Mouse (Mus musculus) c-Kit-positive CD71-positive TER-119-positive erythroid progenitor cells, embryonic 14.5 days (primary cell): ENCODE data around the gene Ap1b1.

ENCODE experiments used
- DNase-seq: peaks from one replicate; pipeline ENCODE4 v3.0.0-alpha.2; 2013; ENCODE audit warnings: low spot score

Ap1b1 gene

DNA sequence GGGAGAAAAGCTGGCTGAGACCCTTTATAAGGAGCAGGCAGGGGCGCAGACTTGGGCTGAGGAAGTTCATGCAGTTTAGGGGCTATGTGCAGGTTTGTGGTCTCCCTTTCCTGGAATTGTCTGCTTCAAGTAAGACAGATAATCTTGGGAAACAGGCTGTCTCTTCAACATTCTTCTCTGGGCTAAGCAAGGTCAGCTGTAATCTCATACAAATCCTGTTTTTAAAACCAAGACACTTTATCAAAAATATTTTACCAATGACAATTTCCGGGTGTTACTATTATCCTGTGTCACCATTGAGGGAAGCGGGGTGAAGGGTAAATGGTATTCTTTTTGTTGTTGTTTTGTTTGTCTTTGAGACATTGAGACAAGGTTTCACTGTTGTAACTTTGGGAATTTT, 1.8 kb upstream of the Ap1b1 start:
- no peak for DNase-seq

DNA sequence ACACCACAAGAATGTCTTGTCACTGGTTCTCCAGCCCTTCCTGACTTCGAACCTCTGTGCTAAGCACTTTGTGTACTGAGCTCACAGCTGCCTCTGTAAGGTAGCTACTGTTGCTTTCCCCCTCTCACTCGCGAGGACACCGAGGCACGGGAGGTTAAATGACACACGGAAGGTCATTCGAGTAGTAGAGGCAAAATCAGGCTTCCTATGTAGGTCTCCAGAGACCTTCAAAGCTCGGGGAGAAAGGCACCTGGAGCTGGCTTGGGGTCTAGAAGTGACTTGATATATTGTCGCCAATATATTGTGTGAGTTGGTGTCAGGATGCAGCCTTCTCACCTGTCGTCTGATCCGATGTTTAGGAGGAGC, 846 bp downstream of the Ap1b1 start:
- DNase-seq: no peak

DNA sequence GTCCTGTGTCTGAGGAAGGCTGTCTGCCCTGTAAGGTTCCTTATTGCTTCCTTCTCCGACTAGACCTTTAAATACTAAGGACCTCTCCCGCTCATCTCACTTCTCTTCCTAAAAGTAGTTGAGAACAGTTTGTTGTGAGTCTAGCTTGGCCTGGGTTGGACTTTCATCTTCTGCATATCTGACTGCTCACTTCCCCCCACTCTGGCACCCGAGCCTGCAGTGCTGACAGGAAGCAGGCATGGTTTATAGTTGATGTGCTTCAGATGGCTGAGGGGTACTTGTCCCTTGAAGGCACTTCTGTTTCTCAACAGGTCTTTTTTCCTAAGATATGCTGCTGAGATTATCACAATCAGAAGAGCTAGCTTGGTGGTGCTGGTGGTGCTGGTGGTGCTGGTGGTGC, 2.6 kb downstream of the Ap1b1 start:
- no peak for DNase-seq

DNA sequence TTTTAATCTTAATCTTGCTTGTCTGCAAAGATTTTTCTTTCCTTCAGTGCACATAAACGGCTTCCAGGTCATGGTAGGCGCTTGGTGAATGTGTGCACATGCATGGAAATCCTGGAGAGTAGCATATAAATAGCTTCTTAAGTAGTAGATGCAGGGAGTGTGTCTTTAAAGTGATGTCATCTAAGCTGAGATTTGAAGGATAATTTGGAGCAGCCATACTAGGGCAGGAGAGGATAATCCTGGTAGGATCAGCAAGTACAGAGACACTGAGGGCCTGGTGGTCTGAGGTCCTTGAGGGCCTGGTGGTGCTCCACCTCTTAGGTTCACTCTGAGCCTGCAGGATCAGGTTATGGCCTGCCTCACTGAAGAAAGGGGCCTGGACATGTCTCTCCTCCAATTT, 5.8 kb downstream of the Ap1b1 start:
- DNase-seq: no peak

DNA sequence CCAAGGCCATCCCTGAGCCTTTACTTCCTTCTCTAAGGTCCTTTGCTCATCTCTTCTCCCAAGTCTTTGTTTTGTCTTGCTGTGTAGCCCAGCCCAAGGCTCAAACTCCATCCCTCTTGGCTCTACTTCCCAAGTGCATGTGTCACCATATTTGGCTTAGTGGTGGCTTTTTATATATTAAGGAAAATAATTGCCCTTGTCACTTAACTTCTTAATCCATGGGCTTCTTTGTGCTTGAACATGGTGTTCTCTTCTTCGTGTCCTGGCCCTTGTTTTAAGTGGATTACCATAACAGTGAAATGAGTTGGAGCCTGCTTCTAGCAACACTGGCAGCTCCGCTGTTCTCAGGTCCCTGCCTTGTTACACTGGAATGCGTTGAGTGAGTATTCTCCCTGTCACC, 9.1 kb downstream of the Ap1b1 start:
- no peak for DNase-seq

DNA sequence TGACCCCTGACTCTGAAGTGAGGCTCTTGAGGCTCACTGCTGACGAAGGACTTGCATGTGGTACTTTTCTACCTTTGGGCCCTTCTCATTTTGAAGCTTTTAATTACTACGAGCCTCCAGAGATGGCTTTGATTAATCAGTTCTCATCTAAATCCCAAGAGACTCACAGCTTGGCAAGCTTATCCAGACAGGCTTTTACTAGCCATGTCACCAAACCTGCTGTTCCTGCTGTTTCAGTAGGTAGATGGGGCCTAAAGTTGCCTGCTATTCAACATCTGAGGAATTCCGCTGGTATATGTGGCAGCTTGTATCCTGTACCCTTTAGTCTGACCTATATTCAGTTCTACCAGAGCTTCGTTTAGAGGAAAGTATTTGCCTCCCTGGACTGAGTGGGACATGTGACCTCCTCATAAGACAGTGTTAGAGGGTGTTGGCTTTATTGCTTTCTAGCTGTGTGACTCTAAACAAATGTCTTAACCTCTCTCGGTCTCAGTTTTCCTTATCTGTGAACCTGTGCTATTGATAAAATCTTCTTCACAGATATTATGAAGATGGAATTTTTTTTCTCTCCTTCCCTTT, 10.1 kb downstream of the Ap1b1 start:
- DNase-seq: no peak

DNA sequence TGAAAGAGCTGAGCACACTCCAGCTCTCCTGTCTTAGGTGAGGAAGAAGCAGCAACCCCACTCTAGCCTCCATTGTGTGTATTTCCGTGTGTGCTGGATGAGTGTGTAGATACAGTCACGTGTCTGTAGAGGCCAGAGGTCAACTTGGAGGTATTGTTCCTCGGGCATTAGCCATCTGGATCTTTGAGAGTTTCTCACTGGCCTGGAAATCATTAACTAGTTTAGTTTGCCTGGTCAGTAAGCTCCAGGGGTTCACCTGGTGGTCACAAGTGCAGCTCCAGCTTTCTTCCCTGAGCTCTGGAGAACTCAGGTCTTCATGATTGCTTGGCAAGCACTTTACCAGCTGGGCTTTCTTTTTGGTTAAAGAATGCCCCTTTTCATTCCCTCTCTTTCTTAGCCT, 11.7 kb downstream of the Ap1b1 start:
- no peak for DNase-seq

DNA sequence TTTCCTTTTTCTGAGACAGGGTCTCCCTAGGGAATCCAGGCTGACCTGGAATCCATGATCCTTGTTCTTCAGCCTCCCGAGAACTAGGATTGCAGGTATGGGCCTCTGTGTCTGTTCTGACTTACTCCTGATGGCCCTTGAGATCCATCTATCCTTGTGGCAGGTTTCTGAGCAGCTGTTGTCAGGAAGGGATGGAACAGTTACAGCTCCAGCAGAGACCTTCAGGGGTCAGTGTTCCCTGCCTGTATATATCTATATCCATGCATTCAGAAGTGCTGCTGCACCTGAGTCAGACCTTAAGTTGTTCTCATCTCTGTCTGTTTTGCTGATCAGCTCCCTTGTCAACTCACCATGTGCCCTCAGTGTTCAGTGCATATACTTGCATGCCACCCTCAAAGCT, 12.1 kb downstream of the Ap1b1 start:
- DNase-seq: no peak

DNA sequence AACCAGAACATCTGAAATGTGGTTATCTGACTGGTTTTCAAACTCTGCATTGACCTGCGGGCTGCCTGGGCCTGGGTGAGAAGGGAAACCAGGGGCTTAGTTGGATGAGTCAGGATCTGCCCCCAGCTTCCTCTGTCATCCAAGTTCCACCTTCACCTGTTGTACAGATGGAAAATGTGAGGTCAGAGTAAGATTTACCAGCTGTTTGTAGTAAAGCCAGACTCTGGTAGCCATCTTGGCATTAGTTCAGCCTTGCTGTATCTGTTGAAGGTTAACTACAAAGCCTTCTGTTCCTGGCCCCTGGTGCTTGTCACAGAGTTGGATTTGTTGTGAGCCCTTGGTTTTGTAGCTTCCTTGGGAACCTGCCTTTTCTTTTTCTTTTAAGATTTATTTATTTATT, 13.6 kb downstream of the Ap1b1 start:
- no peak for DNase-seq

DNA sequence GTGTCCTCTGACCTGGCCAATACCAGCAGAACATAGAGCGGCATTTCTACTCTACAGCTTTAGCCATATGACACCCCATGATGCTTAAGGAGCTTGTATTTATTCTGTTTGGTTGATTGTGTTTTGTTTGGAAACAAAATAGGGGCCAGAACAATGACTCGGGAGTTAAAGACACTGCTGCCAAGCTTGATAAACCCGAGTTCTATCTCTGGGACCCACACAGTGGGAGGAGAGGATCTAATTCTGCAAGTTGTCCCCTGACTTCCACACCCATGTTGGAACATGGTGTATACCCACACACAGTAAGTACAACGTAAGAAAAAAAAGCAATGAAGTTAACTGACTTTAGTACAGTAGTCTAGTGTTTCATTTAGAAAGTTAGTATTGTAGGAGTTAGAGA, 16.2 kb downstream of the Ap1b1 start:
- peak; percentile 71 for DNase-seq

DNA sequence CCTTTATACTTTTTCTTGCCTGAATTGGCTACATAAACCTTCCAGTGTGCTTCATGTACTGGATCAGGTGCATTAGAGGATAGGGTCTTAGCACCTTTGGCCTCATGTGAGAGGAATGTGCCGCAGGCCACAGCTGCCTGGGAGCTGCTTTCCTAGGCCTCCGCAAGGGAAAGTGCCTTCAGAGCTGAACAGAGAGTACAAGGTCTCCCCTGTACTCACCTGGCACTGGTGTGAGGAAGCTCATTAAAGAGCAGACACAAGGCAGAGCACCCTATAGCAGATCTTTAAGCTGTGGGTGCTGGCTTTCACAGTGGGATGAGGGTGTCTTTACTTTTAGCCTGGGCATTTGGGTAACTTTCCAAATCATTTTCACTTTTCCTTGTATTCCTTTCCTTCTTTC, 18.9 kb downstream of the Ap1b1 start:
- DNase-seq: no peak

DNA sequence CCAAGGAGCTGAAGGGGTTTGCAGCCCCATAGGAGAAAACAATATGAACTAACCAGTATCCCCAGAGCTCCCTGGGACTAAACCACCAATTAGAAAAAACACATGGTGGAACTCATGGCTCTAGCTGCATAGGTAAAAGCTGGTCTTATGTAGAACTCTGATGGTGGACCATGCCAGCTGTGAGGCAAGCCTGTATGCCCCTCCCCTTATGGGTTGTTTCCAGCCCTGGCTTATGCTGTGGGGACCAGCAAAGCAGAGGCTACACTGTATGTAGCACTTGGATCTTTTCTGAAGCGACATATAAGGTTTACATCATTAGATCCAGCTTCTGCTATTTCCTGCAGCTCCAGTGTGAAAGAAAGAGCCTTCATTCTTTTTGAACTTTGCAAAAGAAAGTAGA, 20.6 kb downstream of the Ap1b1 start:
- DNase-seq: no peak

DNA sequence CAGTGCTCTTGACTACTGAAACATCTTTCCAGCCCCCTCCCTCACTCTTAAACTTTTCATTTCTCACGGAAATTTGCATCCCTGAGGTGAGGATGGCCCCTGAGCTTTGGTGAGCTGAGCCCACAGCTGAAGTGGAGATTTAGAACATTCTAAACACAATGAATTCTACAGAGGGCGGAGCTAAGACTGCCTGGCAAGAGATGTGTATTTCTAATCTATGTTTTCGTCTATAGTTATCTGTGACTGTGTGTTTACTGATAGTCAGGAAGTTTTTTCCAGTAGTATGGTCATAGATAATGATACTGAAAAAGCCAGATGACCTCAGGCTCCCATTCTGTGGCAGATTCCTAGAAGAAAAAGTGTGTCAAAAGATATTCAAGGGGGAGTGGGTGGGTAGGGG, 22.2 kb downstream of the Ap1b1 start:
- DNase-seq: peak; percentile 58

DNA sequence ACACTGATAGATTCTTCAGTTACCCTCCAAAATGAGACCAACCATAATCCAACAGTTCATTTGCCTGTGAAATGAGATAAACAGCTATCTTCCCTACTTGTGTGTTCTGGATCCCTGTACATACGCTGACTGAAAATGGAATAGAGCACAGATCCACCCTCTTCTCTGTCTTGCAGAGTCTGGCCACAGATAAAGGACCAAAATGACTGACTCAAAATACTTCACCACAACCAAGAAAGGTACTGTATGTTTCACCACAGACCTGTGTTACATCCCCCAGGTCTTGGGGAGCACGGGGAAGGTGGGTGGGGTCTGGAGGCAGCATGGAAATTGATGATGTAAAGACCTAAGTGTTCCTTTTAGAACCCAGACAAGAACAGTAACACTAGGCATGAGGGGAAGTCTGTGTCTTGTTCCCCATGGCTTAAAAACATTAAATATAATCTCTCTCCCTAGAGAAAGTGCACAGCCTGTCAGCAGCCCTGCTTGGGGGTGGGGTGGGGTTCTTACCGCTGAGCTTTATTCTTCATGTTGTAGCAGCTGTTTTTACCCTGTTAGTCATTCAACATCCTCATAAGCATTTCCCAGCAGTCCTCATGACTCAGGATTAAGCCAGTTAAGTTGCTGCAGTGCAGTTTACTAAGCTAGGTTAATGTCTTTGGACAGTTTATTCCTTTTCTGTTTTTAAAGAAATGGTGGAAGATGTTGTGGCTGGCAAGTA, 22.9 kb downstream of the Ap1b1 start:
- peak; percentile 77 for DNase-seq

DNA sequence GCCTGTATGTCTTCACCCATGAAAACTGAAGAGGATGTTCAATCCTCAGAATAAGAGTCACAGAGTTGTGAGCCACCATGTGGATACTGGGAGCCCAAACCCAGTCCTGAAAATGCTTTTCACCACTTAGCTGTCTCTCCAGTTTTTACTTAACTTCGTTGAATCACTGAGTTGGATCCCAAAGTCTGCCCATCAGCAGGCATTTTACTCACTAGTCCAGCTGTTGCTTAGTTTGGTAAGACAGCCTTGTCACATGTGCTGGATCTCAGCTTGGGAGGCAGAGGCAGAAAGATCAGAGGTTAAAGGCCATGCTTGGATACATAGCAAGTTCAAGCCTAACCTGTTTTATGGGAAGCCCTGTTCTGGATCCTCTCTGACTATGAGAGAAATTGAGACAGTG, 23.6 kb downstream of the Ap1b1 start:
- no peak for DNase-seq

DNA sequence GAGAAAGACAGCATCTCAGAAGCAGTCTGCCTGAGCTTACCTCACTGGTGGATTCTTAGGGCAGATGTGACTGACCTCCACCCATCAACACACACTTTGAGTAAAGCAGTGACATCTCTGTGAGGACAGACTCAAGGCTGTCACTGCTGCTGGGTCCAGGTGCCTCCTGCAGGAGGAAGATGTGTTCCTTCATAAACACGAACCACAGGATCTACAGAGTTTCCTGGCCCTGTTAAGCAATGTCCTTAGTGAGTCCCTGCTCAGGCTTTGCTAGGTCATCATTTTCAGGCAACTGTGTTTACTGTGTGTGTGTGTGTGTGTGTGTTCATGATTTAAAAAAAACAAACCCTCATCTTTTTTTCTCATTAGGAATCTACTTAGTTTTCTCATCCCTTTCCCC, 24.9 kb downstream of the Ap1b1 start:
- no peak for DNase-seq

DNA sequence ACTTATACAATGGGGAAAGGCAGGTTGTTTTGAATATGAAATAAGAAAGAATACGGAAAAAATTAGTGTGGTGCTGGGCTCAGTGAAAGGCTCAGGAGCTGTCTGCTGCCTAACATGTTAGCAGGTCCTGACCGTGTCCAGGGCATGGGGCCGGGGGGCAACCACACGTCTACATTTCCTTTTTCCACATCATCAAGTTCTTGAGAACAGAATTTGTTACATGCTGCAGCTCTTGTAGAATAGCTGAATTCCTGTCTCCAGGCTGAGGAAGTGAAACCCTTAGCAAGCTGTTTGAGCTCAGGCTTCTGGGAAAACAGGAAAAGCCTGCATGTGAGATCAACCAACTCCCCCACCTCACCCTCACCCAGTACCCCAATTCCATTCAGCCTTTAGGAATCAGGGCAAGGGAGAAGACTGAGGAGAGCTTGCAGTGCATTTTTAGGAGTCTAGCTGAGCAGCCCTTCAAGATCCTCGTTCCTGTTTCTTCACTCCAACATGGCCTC, 25.6 kb downstream of the Ap1b1 start:
- no peak for DNase-seq

DNA sequence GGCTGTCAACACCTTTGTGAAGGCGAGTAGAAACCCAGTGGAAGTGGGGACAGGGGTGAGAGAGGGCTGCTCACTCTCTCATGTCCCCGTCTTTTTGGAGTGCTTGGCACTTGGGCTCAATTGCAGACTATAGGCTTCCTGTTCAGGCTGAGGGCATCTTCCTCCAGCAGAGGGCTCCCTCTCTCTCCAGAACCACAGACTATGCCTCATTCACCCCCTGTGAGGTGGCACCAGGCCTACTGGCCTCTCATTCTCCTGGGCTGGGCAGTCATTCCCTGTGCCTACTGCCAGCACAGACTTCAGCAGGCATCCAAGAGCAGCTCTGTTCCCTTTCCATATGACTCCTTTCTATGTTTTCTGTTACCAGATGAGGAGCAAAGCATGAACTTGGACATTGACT, 29.1 kb downstream of the Ap1b1 start:
- no peak for DNase-seq

DNA sequence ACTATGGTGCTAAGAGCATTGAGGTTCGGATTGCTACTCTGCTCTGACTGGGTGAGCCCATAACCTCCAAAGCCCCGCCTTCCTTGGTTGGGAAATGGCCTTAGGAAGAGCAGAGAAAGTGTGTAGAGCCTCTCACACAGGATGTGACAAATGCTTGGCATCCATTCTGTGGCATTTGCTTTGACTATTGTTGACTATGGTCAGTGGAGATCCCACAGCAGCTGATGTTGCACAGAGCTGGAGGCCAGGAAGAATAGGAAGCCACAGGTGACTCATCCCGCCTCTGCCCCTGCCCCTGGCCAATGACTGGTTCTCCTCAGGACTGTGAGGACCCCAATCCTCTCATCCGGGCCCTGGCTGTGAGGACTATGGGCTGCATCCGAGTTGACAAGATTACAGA, 29.7 kb downstream of the Ap1b1 start:
- DNase-seq: no peak

DNA sequence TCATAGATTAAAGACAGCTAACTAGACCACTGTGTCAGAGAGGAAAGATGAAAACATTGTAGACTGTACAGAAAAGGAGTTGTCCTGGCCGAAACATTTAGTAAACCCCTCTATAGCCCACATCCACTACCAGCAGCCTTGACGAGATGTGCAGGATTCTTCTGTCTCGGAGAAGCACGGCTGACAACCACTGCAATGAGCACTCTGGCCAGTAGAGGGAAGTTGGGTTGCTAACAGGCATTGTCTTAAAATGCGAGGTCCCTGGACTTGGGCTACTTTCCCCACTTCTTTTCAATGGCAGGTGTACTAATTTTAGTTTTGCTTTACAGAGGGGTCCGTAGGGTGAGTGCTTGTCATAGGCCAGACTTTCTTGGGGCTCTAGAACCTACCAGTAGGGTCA, 30.9 kb downstream of the Ap1b1 start:
- no peak for DNase-seq

DNA sequence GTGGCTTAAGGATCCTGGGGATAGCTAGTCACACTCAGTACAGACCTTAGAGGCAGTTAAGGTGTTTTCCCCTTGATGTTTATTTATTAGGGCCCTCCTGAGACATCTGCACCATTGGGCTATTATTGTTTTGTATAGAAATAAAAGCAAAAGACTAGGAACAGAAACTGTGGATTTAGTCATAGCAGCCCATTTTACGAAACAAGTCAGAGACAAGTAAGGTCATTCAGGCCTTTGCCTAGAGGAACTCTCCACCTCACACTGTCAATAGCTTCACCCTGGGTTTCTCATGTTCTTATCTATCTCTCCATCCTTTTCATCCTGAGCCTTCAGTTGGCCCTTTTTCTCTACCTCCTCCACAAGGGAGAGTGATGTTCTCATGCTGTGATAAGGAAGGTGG, 38.5 kb downstream of the Ap1b1 start:
- DNase-seq: no peak

DNA sequence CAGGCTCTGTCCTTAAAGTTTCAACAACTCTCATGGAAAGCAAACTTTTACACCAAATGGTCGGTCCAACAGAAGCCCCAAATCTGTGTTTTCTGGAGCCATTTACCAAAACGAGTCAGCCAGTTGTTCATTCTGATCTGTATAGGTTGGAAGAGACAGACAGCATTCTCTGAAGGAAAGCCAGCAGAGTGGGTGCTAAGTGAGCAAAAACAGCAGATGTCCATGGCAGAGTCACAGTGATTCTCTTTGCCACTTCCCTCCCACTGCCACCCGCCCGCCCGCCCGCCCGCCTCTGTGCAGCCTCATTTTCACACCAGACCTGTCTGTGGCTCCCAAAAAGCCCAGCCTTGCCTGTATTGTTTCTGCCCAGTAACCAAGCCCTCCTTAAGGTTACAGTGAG, 41.6 kb downstream of the Ap1b1 start:
- no peak for DNase-seq

DNA sequence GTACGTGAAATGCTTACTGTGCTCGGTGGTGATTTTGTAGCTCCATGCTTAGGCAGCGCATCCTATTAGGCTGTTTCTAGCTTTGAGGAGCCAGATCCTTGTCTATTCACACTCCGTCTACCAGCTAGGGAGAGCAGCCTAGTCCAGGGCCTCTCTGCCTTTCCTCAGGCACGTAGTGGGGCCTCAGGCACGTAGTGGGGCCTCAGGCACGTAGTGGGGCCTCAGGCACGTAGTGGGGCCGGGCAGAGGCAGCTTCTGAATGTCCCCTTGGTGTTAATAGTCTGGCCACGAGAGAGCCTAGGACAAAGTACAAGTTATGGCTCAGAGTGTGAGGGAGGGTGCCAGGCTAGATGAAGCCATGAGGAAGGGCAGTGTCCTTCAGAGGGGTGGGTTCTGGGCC, 46.1 kb downstream of the Ap1b1 start:
- DNase-seq: no peak

DNA sequence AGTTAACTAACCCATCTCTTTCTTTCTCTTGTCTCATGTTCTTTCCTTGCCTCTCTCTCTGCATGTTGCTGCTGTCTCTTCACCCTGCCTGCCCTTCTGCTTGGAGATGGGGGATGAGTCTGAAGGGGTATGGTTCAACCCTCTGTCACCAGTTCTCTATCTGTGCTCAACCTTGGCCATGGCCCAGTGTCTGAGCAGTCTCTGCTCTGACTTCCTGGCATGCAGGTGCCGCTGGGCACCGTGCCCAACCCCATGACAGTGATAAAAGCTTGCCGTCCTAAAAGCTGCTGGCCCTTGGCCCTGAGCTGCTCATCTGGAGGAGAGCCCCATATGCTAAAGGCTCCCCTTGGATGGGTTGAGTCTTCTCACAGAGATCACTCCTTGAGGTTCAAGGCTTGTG, 46.5 kb downstream of the Ap1b1 start:
- DNase-seq: no peak
